Mouse (Mus musculus) kidney, postnatal 0 days (tissue): ENCODE measurements around the gene Car9. TPM values are rescaled to one million over a fixed set of nuclear protein-coding genes. Genes with fewer than 3 reads are reported as not detected.

Source experiments
- ATAC-seq: fragments of 200-750 bp; cut with Nextera tagmentation; replicated peaks from 2 replicates; pipeline ENCODE4 v1.8.0; 2017; ENCODE audit warnings: low read depth, moderate number of reproducible peaks, moderate TSS enrichment, moderate library complexity; ENCODE audit not compliant: low FRiP score
- DNase-seq: peaks from one replicate; pipeline ENCODE4 v3.0.0-alpha.2; 2016; ENCODE audit warnings: low spot score
- H3K27ac ChIP-seq: fragments of 300-500 bp; sonication (generic); 2 replicates; pipeline ENCODE4 v1.5.1; 2014; ENCODE audit warnings: mild to moderate bottlenecking
- H3K27me3 ChIP-seq: fragments of 300-500 bp; sonication (generic); 2 replicates; pipeline ENCODE4 v1.6.1; 2014; ENCODE audit warnings: low read length, mixed read lengths; ENCODE audit not compliant: insufficient read depth
- H3K36me3 ChIP-seq: fragments of 300-500 bp; sonication (generic); 2 replicates; pipeline ENCODE4 v1.6.1; 2014; ENCODE audit warnings: low read length, mixed read lengths; ENCODE audit not compliant: insufficient read depth
- H3K4me1 ChIP-seq: fragments of 300-500 bp; sonication (generic); replicated peaks from 2 replicates; pipeline ENCODE4 v1.6.1; 2014; ENCODE audit warnings: antibody characterized with exemption, low read length, mixed read lengths; ENCODE audit not compliant: insufficient read depth
- H3K4me2 ChIP-seq: fragments of 300-500 bp; sonication (generic); 2 replicates; pipeline ENCODE4 v1.6.1; 2014; ENCODE audit warnings: mild to moderate bottlenecking, low read length, moderate library complexity, mixed read lengths
- H3K4me3 ChIP-seq: fragments of 300-500 bp; sonication (generic); replicated peaks from 2 replicates; pipeline ENCODE4 v1.5.1; 2014; ENCODE audit warnings: low read depth, low read length
- H3K9ac ChIP-seq: fragments of 300-500 bp; sonication (generic); 2 replicates; pipeline ENCODE4 v1.6.1; 2014; ENCODE audit warnings: low read depth, low read length
- H3K9me3 ChIP-seq: fragments of 300-500 bp; sonication (generic); replicated peaks from 2 replicates; pipeline ENCODE4 v1.6.1; 2016; ENCODE audit warnings: low read length, inconsistent platforms, mixed read lengths
- CTCF ChIP-seq: IDR thresholded peaks from 2 replicates; pipeline ENCODE4 v1.5.1; 2016; ENCODE audit warnings: antibody characterized with exemption, low read depth, mild to moderate bottlenecking, moderate library complexity
- WGBS: fragments of 180-500 bp; shearing (Covaris S2); extraction: QIAGEN DNeasy Blood & Tissue Kit; methylation state at CpG from one replicate; pipeline ENCODE4 v1.1.7; 2014; 5-methylcytosine and 5-hydroxymethylcytosine counted together
- polyA plus RNA-seq: library from polyadenylated mRNA; unstranded; fragments of >200 nt; fragmentation: Nextera tagmentation; extraction: Ambion mirVana; gene quantifications from 2 replicates; pipeline ENCODE4 v1.2.1, GENCODE M21; 2015

Gene Car9
- polyA plus RNA-seq, 1 experiment from 2014 or later = 1.3 TPM

DNA sequence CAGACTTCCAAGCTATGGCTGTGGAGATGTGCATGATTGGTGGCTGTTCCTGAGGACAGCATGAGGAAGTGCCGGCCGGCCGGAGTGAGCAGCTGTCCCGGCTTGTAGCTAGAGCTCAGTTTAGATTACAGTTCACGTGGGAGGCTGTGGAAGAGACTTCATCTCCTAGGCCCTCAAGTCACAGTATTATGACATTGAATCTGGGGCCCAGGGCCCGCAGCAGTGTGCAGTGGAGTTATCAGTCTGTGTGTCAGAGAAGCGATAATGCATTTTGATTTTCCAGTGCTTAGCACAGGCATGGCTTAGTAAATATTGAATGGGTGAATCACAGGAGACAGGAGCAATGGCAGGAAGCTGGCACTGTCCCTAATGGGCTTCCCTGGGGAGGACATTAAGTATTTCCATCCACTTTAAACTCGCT lies 23.3 kb downstream of the Car9 start:
- Histone ChIP-seq H3K4me3 (no peak overlapping the region), H3K9me3 (no peaks in the 10 kb centered on the region), H3K27me3 (no peaks in the 10 kb centered on the region), H3K27ac (no peak overlapping the region), H3K4me2 (no peak overlapping the region), H3K9ac (no peak overlapping the region), H3K36me3 (peaks cover 42% of the 10 kb centered on the region), H3K4me1 (no peaks in the 10 kb centered on the region)
- DNase-seq (peak; percentile 42), ATAC-seq (no peak)
- no peak for TF ChIP-seq CTCF
- WGBS = 30% methylated on average over 8 of the region's 8 CpGs

DNA sequence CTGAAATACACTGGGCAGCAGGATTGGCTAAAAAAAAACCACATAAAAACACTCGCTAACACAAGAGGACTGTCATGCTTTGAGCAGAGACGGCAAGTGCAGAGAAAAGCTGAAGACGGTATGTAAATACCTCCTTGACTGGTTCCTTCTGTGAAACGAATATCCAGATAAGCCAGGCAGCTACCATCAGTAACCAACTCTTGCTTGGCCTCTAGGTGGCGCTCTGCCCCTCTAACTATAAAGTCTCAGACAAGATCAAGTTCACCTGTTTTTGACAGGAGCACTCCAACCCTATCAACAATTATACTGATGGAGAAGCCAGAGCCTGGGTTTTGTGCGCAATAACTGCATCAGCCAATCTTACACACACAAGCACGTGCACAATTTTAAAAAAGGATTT lies 23.8 kb downstream of the Car9 start:
- no peak overlapping the region for H3K4me3 ChIP-seq
- peak; percentile 95 for DNase-seq
- 17% methylated on average over 7 of the region's 7 CpGs for WGBS
- peak; percentile 89 for TF ChIP-seq CTCF
- no peaks in the 10 kb centered on the region for H3K27me3 ChIP-seq
- H3K4me1 ChIP-seq = no peaks in the 10 kb centered on the region
- no peaks in the 10 kb centered on the region for H3K9me3 ChIP-seq
- no peak overlapping the region for H3K4me2 ChIP-seq
- no peak for ATAC-seq
- H3K36me3 ChIP-seq = peaks cover 47% of the 10 kb centered on the region
- no peak overlapping the region for H3K27ac ChIP-seq
- no peak overlapping the region for H3K9ac ChIP-seq

GRCm38 (mm10) chr4:43533270-43533669 lies 26.5 kb downstream of the Car9 start:
- Histone ChIP-seq H3K4me2 (no peak overlapping the region), H3K36me3 (peaks cover 73% of the 10 kb centered on the region), H3K27ac (no peak overlapping the region), H3K27me3 (no peaks in the 10 kb centered on the region), H3K4me3 (no peak overlapping the region), H3K9me3 (no peaks in the 10 kb centered on the region), H3K4me1 (no peaks in the 10 kb centered on the region), H3K9ac (no peak overlapping the region)
- DNase-seq (no peak), ATAC-seq (no peak)
- 65% methylated on average over 9 of the region's 9 CpGs for WGBS
- TF ChIP-seq CTCF = no peak

- Histone ChIP-seq H3K36me3 (peaks cover 96% of the 10 kb centered on the region), H3K4me2 (no peak overlapping the region), H3K9me3 (no peaks in the 10 kb centered on the region), H3K4me3 (no peak overlapping the region), H3K27ac (no peak overlapping the region), H3K9ac (no peak overlapping the region), H3K4me1 (no peaks in the 10 kb centered on the region), H3K27me3 (no peaks in the 10 kb centered on the region)
- DNase-seq = no peak
- TF ChIP-seq CTCF = no peak
- WGBS = 92% methylated on average over 8 of the region's 8 CpGs
- ATAC-seq = no peak
Measured at GRCm38 (mm10) chr4:43535628-43536027, 28.9 kb downstream of the Car9 start.

- no peak for DNase-seq
- Histone ChIP-seq H3K4me3 (no peak overlapping the region), H3K9ac (no peak overlapping the region), H3K36me3 (peaks cover 94% of the 10 kb centered on the region), H3K4me1 (no peaks in the 10 kb centered on the region), H3K27ac (no peak overlapping the region), H3K9me3 (no peaks in the 10 kb centered on the region), H3K27me3 (no peaks in the 10 kb centered on the region), H3K4me2 (no peak overlapping the region)
- 90% methylated on average over 9 of the region's 9 CpGs for WGBS
- no peak for ATAC-seq
- no peak for TF ChIP-seq CTCF
Measured at GRCm38 (mm10) chr4:43536031-43536430, 29.3 kb downstream of the Car9 start.

DNA sequence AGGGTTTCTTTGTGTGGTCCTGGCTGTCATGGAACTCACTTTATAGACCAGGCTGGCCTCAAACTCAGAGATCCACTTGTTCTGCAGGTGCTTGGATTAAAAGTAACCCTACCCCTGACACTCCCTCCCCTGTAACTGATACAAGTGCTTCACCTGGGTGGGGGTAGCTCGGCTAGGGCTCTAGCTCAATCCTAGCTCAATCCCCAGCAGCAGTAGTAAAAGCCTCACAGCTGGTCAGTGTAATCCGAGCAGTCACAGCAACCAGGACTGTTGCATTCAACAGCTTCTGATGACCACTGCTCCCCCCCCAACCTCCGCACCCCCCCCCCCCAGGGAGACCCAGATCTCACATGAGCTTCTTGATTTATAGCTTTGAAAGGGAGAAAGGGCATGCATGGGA lies 35.3 kb downstream of the Car9 start:
- peak; percentile 56 for DNase-seq
- no peak for TF ChIP-seq CTCF

DNA sequence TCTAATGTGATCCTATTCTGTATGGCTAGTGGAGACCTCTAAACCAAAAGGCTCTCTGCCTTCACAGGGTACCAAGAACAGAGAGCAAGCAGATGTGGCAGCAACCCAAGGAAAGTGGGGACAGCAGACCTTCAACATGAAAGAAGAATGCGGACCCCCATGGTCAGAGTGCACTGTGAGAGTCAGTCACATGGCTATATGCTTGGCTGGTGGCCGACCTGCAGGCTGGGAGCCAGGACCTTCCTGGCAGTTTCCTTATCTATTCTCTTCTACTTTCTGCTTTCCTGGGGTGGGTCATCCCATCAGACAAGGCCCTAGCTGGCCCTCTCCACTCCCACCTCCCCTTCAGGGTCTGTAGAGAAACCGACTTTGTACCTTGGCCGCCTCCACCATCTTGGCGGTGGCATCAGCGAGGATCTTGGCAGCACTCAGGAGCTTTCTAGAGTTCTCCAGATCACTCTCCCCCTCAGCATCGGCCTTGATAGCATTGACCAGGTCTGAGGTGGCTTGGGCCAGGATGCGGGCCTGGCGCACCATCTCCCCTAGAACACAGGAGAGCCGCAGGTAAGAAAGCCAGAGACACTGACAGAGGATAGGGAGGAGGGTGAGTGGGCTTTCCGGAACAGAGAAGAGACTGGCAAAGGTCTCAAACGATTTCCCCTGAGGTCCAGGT lies 39.7 kb downstream of the Car9 start:
- H3K4me2 ChIP-seq = no peak overlapping the region
- H3K27me3 ChIP-seq = no peaks in the 10 kb centered on the region
- TF ChIP-seq CTCF = no peak
- no peaks in the 10 kb centered on the region for H3K4me1 ChIP-seq
- no peak overlapping the region for H3K27ac ChIP-seq
- DNase-seq (no peak), ATAC-seq (no peak)
- H3K9me3 ChIP-seq = no peaks in the 10 kb centered on the region
- no peak overlapping the region for H3K4me3 ChIP-seq
- 92% methylated on average over 12 of the region's 12 CpGs for WGBS
- peaks cover 98% of the 10 kb centered on the region for H3K36me3 ChIP-seq
- no peak overlapping the region for H3K9ac ChIP-seq

More for the DNA sequence above, 35.3 kb downstream of the Car9 start:
- peaks cover 96% of the 10 kb centered on the region for H3K36me3 ChIP-seq
- H3K9ac ChIP-seq = no peak overlapping the region
- no peak overlapping the region for H3K4me3 ChIP-seq
- no peaks in the 10 kb centered on the region for H3K4me1 ChIP-seq
- H3K27me3 ChIP-seq = no peaks in the 10 kb centered on the region
- H3K9me3 ChIP-seq = no peaks in the 10 kb centered on the region
- 46% methylated on average over 3 of the region's 3 CpGs for WGBS
- no peak for ATAC-seq
- no peak overlapping the region for H3K4me2 ChIP-seq
- H3K27ac ChIP-seq = no peak overlapping the region
